Mouse (Mus musculus) testis, postnatal 14 days (tissue): Measurements from ENCODE around the gene Pawr.
"Not testable (repeated sequence)": the region's sequence is repeated elsewhere in the genome, so short reads cannot be mapped to it uniquely, and the experiment has no call there.

Source experiments
- DNase-seq: peaks from one replicate; pipeline ENCODE4 v3.0.0; 2021; ENCODE audit warnings: low spot score

Pawr gene

GRCm38 (mm10) chr10:108314396-108314795 is 17.5 kb upstream of the Pawr start:
- no peak for DNase-seq

GRCm38 (mm10) chr10:108315236-108315635 is 16.7 kb upstream of the Pawr start:
- DNase-seq = no peak

GRCm38 (mm10) chr10:108328356-108328755 is 3.6 kb upstream of the Pawr start:
- DNase-seq = no peak

- DNase-seq = no peak
These were observed 2.9 kb upstream of the Pawr start for GRCm38 (mm10) chr10:108328983-108329382.

- DNase-seq = peak; percentile 24
These were observed 2.1 kb upstream of the Pawr start for GRCm38 (mm10) chr10:108329771-108330170.

- no peak for DNase-seq
These were observed 957 bp upstream of the Pawr start for GRCm38 (mm10) chr10:108330964-108331363.

- DNase-seq = peak; percentile 50
These were observed 935 bp downstream of the Pawr start for GRCm38 (mm10) chr10:108332571-108333541.

- DNase-seq = no peak
These were observed 1.7 kb downstream of the Pawr start for GRCm38 (mm10) chr10:108333642-108334041.

GRCm38 (mm10) chr10:108334096-108334495 is 2.2 kb downstream of the Pawr start:
- DNase-seq = no peak

GRCm38 (mm10) chr10:108335736-108336292 is 3.9 kb downstream of the Pawr start:
- DNase-seq = no peak

- DNase-seq = no peak
These were observed 4.7 kb downstream of the Pawr start for GRCm38 (mm10) chr10:108336581-108336980.

GRCm38 (mm10) chr10:108338055-108338961 is 6.4 kb downstream of the Pawr start:
- DNase-seq = no peak

- no peak for DNase-seq
These were observed 7.2 kb downstream of the Pawr start for GRCm38 (mm10) chr10:108339118-108339517.

- DNase-seq = no peak
These were observed 8.0 kb downstream of the Pawr start for GRCm38 (mm10) chr10:108339872-108340271.

- DNase-seq = no peak
These were observed 11.8 kb downstream of the Pawr start for GRCm38 (mm10) chr10:108343734-108344133.

- no peak for DNase-seq
These were observed 13.2 kb downstream of the Pawr start for GRCm38 (mm10) chr10:108345123-108345522.

GRCm38 (mm10) chr10:108346301-108346700 is 14.4 kb downstream of the Pawr start:
- not testable (repeated sequence) for DNase-seq

GRCm38 (mm10) chr10:108350125-108351070 is 18.5 kb downstream of the Pawr start:
- no peak for DNase-seq

- DNase-seq = no peak
These were observed 21.0 kb downstream of the Pawr start for GRCm38 (mm10) chr10:108352944-108353343.

- peak; percentile 22 for DNase-seq
These were observed 22.9 kb downstream of the Pawr start for GRCm38 (mm10) chr10:108354726-108355391.

GRCm38 (mm10) chr10:108355392-108355775 is 23.5 kb downstream of the Pawr start:
- no peak for DNase-seq
